Mouse (Mus musculus) ZHBTc4 (cell line): ENCODE data around the gene Tmco5.

ENCODE experiments used
- DNase-seq: peaks from one replicate; pipeline ENCODE4 v3.0.0-alpha.2; 2011; ENCODE audit warnings: low read depth, low spot score

Tmco5 gene

GRCm38 (mm10) chr2:116922580-116923500 lies 44.3 kb downstream of the Tmco5 start:
- DNase-seq = no peak

- no peak for DNase-seq
Observed at GRCm38 (mm10) chr2:116923684-116924083, 45.2 kb downstream of the Tmco5 start.

- no peak for DNase-seq
Observed at GRCm38 (mm10) chr2:116924292-116924691, 45.8 kb downstream of the Tmco5 start.

GRCm38 (mm10) chr2:116925230-116925629 lies 46.7 kb downstream of the Tmco5 start:
- DNase-seq = no peak

- DNase-seq = no peak
Observed at GRCm38 (mm10) chr2:116932218-116932617, 53.7 kb downstream of the Tmco5 start.

GRCm38 (mm10) chr2:116934236-116934635 lies 55.7 kb downstream of the Tmco5 start:
- peak; percentile 63 for DNase-seq

GRCm38 (mm10) chr2:116934776-116935175 lies 56.3 kb downstream of the Tmco5 start:
- no peak for DNase-seq

GRCm38 (mm10) chr2:116936371-116936770 lies 57.9 kb downstream of the Tmco5 start:
- DNase-seq = no peak

GRCm38 (mm10) chr2:116937166-116937565 lies 58.7 kb downstream of the Tmco5 start:
- DNase-seq = no peak

GRCm38 (mm10) chr2:116941816-116942215 lies 63.3 kb downstream of the Tmco5 start:
- no peak for DNase-seq
